Mouse (Mus musculus) small intestine, adult 2 months (tissue): ENCODE measurements around the gene Nfib.

Experiments
- CTCF ChIP-seq: fragments of 200-500 bp; IDR thresholded peaks from 2 replicates; pipeline ENCODE4 v1.5.1; 2012; ENCODE audit warnings: low read depth, mild to moderate bottlenecking, control low read depth, inconsistent platforms, low read length, moderate library complexity, mixed read lengths; ENCODE audit not compliant: insufficient replicate concordance, insufficient read length; ENCODE audit errors: extremely low read depth
- POLR2A ChIP-seq: fragments of 200-500 bp; IDR thresholded peaks from 2 replicates; pipeline ENCODE4 v1.6.1; 2012; ENCODE audit warnings: low read depth, mild to moderate bottlenecking, control low read depth, inconsistent platforms, low read length, moderate library complexity

DNA sequence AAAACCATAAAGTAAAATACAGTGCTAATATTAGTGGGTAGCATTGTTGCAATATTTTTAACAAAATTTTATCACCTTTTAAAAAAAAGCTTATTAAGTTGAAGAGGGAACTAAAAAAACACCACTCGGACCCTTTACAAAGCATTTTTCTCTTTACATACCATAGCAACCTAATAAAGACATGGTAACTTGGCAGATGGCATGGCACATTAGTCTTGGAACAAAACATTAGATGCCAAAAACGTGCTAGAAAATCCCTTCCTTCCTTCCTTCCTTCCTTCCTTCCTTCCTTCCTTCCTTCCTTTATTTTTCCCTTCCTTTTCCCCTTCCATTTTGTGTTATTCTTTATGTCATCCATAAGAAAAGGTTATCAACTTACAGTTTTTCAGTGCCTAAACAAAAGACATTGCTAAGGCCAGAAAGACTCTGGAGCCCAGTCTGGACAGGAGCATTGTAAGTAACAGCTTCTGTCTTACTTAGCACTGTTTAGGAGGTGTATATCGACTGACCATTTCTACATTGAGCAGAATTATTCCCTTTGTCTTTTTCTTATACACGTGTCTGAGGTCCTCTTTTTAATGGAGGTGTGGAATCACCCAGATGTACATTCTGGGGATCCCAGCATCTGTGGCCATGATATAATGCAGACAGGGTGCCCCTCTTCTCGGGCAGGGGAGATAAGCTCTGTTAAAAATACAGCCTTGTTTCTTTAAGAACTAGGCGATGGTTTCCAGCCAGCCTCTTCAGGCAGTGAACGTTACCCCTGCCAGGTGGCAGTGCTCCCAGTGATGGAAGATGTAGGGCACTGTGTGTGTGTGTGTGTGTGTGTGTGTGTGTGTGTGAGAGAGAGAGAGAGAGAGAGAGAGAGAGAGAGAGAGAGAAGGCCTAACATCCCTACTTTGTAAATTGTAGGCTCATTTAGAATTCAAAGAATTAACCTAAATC is 113.2 kb downstream of the Nfib start:
- no peak for TF ChIP-seq POLR2A
- TF ChIP-seq CTCF, result no peak
